Mouse (Mus musculus): Measurements from ENCODE around the gene Aco2. TPM values are rescaled to one million over a fixed set of nuclear protein-coding genes. Genes with fewer than 3 reads are reported as not detected.

The Aco2 gene
- polyA plus RNA-seq, 1 experiment from 2014 or later: 136 TPM

GRCm38 (mm10) chr15:81939157-81939715, 67.1 kb downstream of the Aco2 start:
- Histone ChIP-seq H3K36me3 (ENCODE audit: control insufficient read depth, insufficient read depth, low read length) (no peaks in the 10 kb centered on the region), H3K4me2 (replicated peaks; ENCODE audit: low read depth, low read length) (no peak overlapping the region), H3K9ac (replicated peaks; ENCODE audit: low read depth, low read length) (no peak overlapping the region), H3K27ac (ENCODE audit: low read length) (no peak overlapping the region), H3K4me3 (ENCODE audit: low read depth, low read length) (no peak overlapping the region), H3K9me3 (ENCODE audit: control insufficient read depth, low read depth, low read length) (no peaks in the 10 kb centered on the region), H3K27me3 (ENCODE audit: control insufficient read depth, insufficient read depth, low read length) (no peaks in the 10 kb centered on the region), H3K4me1 (ENCODE audit: control insufficient read depth, insufficient read depth, low read length) (peaks cover 12% of the 10 kb centered on the region; the same call in 1 of the 2 replicates)
- ATAC-seq (ENCODE audit: insufficient number of reproducible peaks, insufficient read depth, low FRiP score, low read depth): no peak
- 85% methylated on average over 10 of the region's 10 CpGs for WGBS

- H3K9me3 ChIP-seq (ENCODE audit: control insufficient read depth, low read depth, low read length): no peaks in the 10 kb centered on the region
- no peak for ATAC-seq (ENCODE audit: insufficient number of reproducible peaks, insufficient read depth, low FRiP score, low read depth)
These were observed 67.7 kb downstream of the Aco2 start for GRCm38 (mm10) chr15:81939774-81940173.

GRCm38 (mm10) chr15:81940219-81940618, 68.1 kb downstream of the Aco2 start:
- H3K4me2 ChIP-seq (replicated peaks; ENCODE audit: low read depth, low read length): no peak overlapping the region
- H3K4me3 ChIP-seq (ENCODE audit: low read depth, low read length): no peak overlapping the region
- WGBS: 91% methylated on average over 5 of the region's 5 CpGs
- H3K36me3 ChIP-seq (ENCODE audit: control insufficient read depth, insufficient read depth, low read length): no peaks in the 10 kb centered on the region
- ATAC-seq (ENCODE audit: insufficient number of reproducible peaks, insufficient read depth, low FRiP score, low read depth): no peak
- no peak overlapping the region for H3K9ac ChIP-seq (replicated peaks; ENCODE audit: low read depth, low read length)
- no peaks in the 10 kb centered on the region for H3K9me3 ChIP-seq (ENCODE audit: control insufficient read depth, low read depth, low read length)
- no peak overlapping the region for H3K27ac ChIP-seq (ENCODE audit: low read length)
- H3K27me3 ChIP-seq (ENCODE audit: control insufficient read depth, insufficient read depth, low read length): no peaks in the 10 kb centered on the region
- peaks cover 12% of the 10 kb centered on the region; the same call in 1 of the 2 replicates for H3K4me1 ChIP-seq (ENCODE audit: control insufficient read depth, insufficient read depth, low read length)

More at GRCm38 (mm10) chr15:81939774-81940173, 67.7 kb downstream of the Aco2 start:
- Histone ChIP-seq H3K27me3 (ENCODE audit: control insufficient read depth, insufficient read depth, low read length) (no peaks in the 10 kb centered on the region), H3K9ac (replicated peaks; ENCODE audit: low read depth, low read length) (no peak overlapping the region), H3K27ac (ENCODE audit: low read length) (no peak overlapping the region), H3K4me3 (ENCODE audit: low read depth, low read length) (no peak overlapping the region), H3K36me3 (ENCODE audit: control insufficient read depth, insufficient read depth, low read length) (no peaks in the 10 kb centered on the region), H3K4me1 (ENCODE audit: control insufficient read depth, insufficient read depth, low read length) (peaks cover 12% of the 10 kb centered on the region; the same call in 1 of the 2 replicates), H3K4me2 (replicated peaks; ENCODE audit: low read depth, low read length) (no peak overlapping the region)
- WGBS: 80% methylated on average over 4 of the region's 4 CpGs

- Histone ChIP-seq H3K4me3 (ENCODE audit: low read depth, low read length) (no peak overlapping the region), H3K27ac (ENCODE audit: low read length) (no peak overlapping the region), H3K9ac (replicated peaks; ENCODE audit: low read depth, low read length) (no peak overlapping the region), H3K4me1 (ENCODE audit: control insufficient read depth, insufficient read depth, low read length) (peaks cover 12% of the 10 kb centered on the region; the same call in 1 of the 2 replicates), H3K27me3 (ENCODE audit: control insufficient read depth, insufficient read depth, low read length) (no peaks in the 10 kb centered on the region), H3K9me3 (ENCODE audit: control insufficient read depth, low read depth, low read length) (no peaks in the 10 kb centered on the region), H3K4me2 (replicated peaks; ENCODE audit: low read depth, low read length) (no peak overlapping the region), H3K36me3 (ENCODE audit: control insufficient read depth, insufficient read depth, low read length) (no peaks in the 10 kb centered on the region)
- 90% methylated on average over 2 of the region's 2 CpGs for WGBS
- ATAC-seq (ENCODE audit: insufficient number of reproducible peaks, insufficient read depth, low FRiP score, low read depth): no peak
These were observed 68.9 kb downstream of the Aco2 start for GRCm38 (mm10) chr15:81941010-81941409.

- ATAC-seq (ENCODE audit: insufficient number of reproducible peaks, insufficient read depth, low FRiP score, low read depth): no peak
- H3K36me3 ChIP-seq (ENCODE audit: control insufficient read depth, insufficient read depth, low read length): no peaks in the 10 kb centered on the region
- no peak overlapping the region for H3K4me2 ChIP-seq (replicated peaks; ENCODE audit: low read depth, low read length)
- H3K9ac ChIP-seq (replicated peaks; ENCODE audit: low read depth, low read length): no peak overlapping the region
- 22% methylated on average over 9 of the region's 9 CpGs for WGBS
- H3K9me3 ChIP-seq (ENCODE audit: control insufficient read depth, low read depth, low read length): no peaks in the 10 kb centered on the region
- H3K4me1 ChIP-seq (ENCODE audit: control insufficient read depth, insufficient read depth, low read length): no peaks in the 10 kb centered on the region
- H3K27me3 ChIP-seq (ENCODE audit: control insufficient read depth, insufficient read depth, low read length): no peaks in the 10 kb centered on the region
- no peak overlapping the region for H3K4me3 ChIP-seq (ENCODE audit: low read depth, low read length)
- no peak overlapping the region for H3K27ac ChIP-seq (ENCODE audit: low read length)
These were observed 71.2 kb downstream of the Aco2 start for GRCm38 (mm10) chr15:81943176-81943749.

GRCm38 (mm10) chr15:81949076-81949475, 77.0 kb downstream of the Aco2 start:
- no peak for ATAC-seq (ENCODE audit: insufficient number of reproducible peaks, insufficient read depth, low FRiP score, low read depth)
- Histone ChIP-seq H3K9me3 (ENCODE audit: control insufficient read depth, low read depth, low read length) (no peaks in the 10 kb centered on the region), H3K9ac (replicated peaks; ENCODE audit: low read depth, low read length) (no peak overlapping the region), H3K4me1 (ENCODE audit: control insufficient read depth, insufficient read depth, low read length) (no peaks in the 10 kb centered on the region), H3K4me2 (replicated peaks; ENCODE audit: low read depth, low read length) (no peak overlapping the region), H3K4me3 (ENCODE audit: low read depth, low read length) (no peak overlapping the region), H3K27me3 (ENCODE audit: control insufficient read depth, insufficient read depth, low read length) (no peaks in the 10 kb centered on the region), H3K27ac (ENCODE audit: low read length) (no peak overlapping the region), H3K36me3 (ENCODE audit: control insufficient read depth, insufficient read depth, low read length) (peaks cover 8% of the 10 kb centered on the region; the same call in 1 of the 2 replicates)
- WGBS: 86% methylated on average over 10 of the region's 10 CpGs

GRCm38 (mm10) chr15:81949476-81950131, 77.5 kb downstream of the Aco2 start:
- no peaks in the 10 kb centered on the region for H3K27me3 ChIP-seq (ENCODE audit: control insufficient read depth, insufficient read depth, low read length)
- H3K36me3 ChIP-seq (ENCODE audit: control insufficient read depth, insufficient read depth, low read length): peaks cover 8% of the 10 kb centered on the region
- WGBS: 70% methylated on average over 11 of the region's 11 CpGs
- no peak overlapping the region for H3K9ac ChIP-seq (replicated peaks; ENCODE audit: low read depth, low read length)
- no peak overlapping the region for H3K4me2 ChIP-seq (replicated peaks; ENCODE audit: low read depth, low read length)
- no peaks in the 10 kb centered on the region for H3K4me1 ChIP-seq (ENCODE audit: control insufficient read depth, insufficient read depth, low read length)
- H3K27ac ChIP-seq (ENCODE audit: low read length): no peak overlapping the region
- ATAC-seq (ENCODE audit: insufficient number of reproducible peaks, insufficient read depth, low FRiP score, low read depth): no peak
- H3K9me3 ChIP-seq (ENCODE audit: control insufficient read depth, low read depth, low read length): no peaks in the 10 kb centered on the region
- H3K4me3 ChIP-seq (ENCODE audit: low read depth, low read length): no peak overlapping the region

GRCm38 (mm10) chr15:81950716-81951115, 78.6 kb downstream of the Aco2 start:
- 65% methylated on average over 5 of the region's 5 CpGs for WGBS
- no peak overlapping the region for H3K4me3 ChIP-seq (ENCODE audit: low read depth, low read length)
- H3K4me2 ChIP-seq (replicated peaks; ENCODE audit: low read depth, low read length): no peak overlapping the region
- no peak for ATAC-seq (ENCODE audit: insufficient number of reproducible peaks, insufficient read depth, low FRiP score, low read depth)
- no peak overlapping the region for H3K9ac ChIP-seq (replicated peaks; ENCODE audit: low read depth, low read length)
- H3K4me1 ChIP-seq (ENCODE audit: control insufficient read depth, insufficient read depth, low read length): no peaks in the 10 kb centered on the region
- H3K27me3 ChIP-seq (ENCODE audit: control insufficient read depth, insufficient read depth, low read length): no peaks in the 10 kb centered on the region
- no peak overlapping the region for H3K27ac ChIP-seq (ENCODE audit: low read length)
- H3K9me3 ChIP-seq (ENCODE audit: control insufficient read depth, low read depth, low read length): no peaks in the 10 kb centered on the region
- peaks cover 14% of the 10 kb centered on the region for H3K36me3 ChIP-seq (ENCODE audit: control insufficient read depth, insufficient read depth, low read length)

Data from stomach, embryonic 14.5 days (tissue).